Mouse (Mus musculus): Measurements from ENCODE around the gene Mtmr1. TPM values are rescaled to one million over a fixed set of nuclear protein-coding genes. Genes with fewer than 3 reads are reported as not detected.
"Not testable (repeated sequence)": the region's sequence is repeated elsewhere in the genome, so short reads cannot be mapped to it uniquely, and the experiment has no call there.

Mtmr1 gene
- polyA plus RNA-seq (2015; fragmentation: Nextera tagmentation; extraction: Ambion mirVana): 9.3 and 9.7 TPM in 2 replicates

DNA sequence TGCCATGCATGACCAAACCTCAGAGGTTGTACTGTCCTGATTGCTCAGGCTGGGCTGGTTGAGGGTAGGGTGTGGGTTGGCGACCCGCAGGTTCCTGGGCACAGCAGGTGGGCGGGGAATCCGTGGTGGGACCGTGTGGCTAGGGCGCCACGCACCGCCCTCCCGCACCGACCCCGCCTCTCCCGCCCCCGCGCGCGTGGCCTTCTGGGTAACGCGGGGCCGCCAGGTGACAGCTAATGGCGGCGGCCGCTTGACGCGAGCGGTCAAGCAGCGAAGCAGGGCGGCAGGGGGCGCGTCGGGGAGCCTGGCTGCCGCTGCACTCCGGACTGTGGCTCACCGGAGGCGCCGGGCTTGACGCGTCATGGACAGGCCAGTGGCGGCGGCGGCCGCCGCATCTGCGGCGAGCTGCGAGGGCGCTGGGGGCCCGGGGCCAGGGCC, at the start of gene Mtmr1:
TSS of gene Mtmr1 (plus strand) at position 207 of the 438 bp plus-strand sequence.
- Histone ChIP-seq H3K4me3 (ENCODE audit: low read depth, low read length) (peak within 1 kb of the TSS; percentile 61), H3K27me3 (ENCODE audit: control insufficient read depth, insufficient read depth, low read length) (no peaks in the 10 kb centered on the region), H3K4me1 (replicated peaks; ENCODE audit: control insufficient read depth, insufficient read depth) (no peaks in the 10 kb centered on the region), H3K4me2 (replicated peaks; ENCODE audit: low read depth) (peak within 1 kb of the TSS; percentile 64), H3K27ac (replicated peaks) (peak within 1 kb of the TSS; percentile 83), H3K9me3 (ENCODE audit: control insufficient read depth, low read length) (no peaks in the 10 kb centered on the region), H3K9ac (ENCODE audit: low read length) (peak within 1 kb of the TSS; percentile 79), H3K36me3 (ENCODE audit: control insufficient read depth, insufficient read depth, low read length) (no peaks in the 10 kb centered on the region)
- peak; percentile 85 for DNase-seq (ENCODE audit: low spot score)
- 0% methylated on average over 1 of the region's 47 CpGs for WGBS
- no peak for TF ChIP-seq EP300 (optimal IDR thresholded peaks at IDR 0.05)
- TF ChIP-seq CTCF (IDR thresholded peaks at IDR 0.05; ENCODE audit: low read depth): peak; percentile 61
- peak; percentile 95 for ATAC-seq (ENCODE audit: low FRiP score, low TSS enrichment)

DNA sequence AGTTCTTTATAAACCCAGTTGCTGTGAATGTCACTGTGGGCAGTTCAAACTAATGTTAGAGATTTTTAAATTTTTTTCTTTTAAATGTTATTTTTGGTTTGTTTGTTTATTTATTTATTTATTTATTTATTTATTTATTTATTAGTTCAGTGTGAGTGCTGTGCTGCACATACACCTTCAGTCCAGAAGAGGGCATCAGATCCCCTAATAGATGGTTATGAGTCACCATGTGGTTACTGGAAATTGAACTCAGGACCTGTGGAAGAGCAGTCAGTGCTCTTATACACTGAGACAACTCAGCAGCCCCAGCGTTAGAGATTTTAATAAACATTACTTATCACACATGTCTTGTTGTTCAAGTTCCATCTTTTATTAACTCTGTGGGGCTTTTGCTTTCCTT, 12.5 kb upstream of the Mtmr1 start:
- H3K36me3 ChIP-seq (ENCODE audit: control insufficient read depth, insufficient read depth, low read length): no peaks in the 10 kb centered on the region
- TF ChIP-seq CTCF (IDR thresholded peaks at IDR 0.05; ENCODE audit: low read depth): peak; percentile 45
- TF ChIP-seq EP300 (optimal IDR thresholded peaks at IDR 0.05): no peak
- 65% methylated on average over 1 of the region's 1 CpGs for WGBS
- H3K27me3 ChIP-seq (ENCODE audit: control insufficient read depth, insufficient read depth, low read length): no peaks in the 10 kb centered on the region
- H3K4me2 ChIP-seq (replicated peaks; ENCODE audit: low read depth): no peak overlapping the region
- no peaks in the 10 kb centered on the region for H3K9me3 ChIP-seq (ENCODE audit: control insufficient read depth, low read length)
- no peak overlapping the region for H3K4me3 ChIP-seq (ENCODE audit: low read depth, low read length)
- DNase-seq (ENCODE audit: low spot score): no peak
- ATAC-seq (ENCODE audit: low FRiP score, low TSS enrichment): no peak
- no peaks in the 10 kb centered on the region for H3K4me1 ChIP-seq (replicated peaks; ENCODE audit: control insufficient read depth, insufficient read depth)
- H3K27ac ChIP-seq (replicated peaks): no peak overlapping the region
- no peak overlapping the region for H3K9ac ChIP-seq (ENCODE audit: low read length)

DNA sequence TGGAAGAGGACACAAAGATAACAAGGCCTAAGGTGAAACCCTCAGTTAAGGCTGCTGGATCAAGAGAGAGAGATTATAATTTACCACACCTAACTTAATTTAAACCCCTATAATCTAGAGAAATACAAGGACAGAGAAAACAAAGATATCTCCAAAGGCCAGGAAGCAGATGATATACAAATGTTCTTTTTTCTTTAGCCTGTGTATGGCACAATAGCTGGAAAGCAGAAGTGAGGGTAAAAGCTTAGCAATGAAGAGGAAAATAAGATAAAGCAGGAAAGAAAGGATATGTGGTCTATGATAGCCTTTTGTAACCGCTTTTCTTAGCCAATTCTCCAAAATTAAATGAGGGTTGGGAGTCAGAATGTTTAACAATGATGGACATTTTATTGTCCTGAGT, 9.2 kb upstream of the Mtmr1 start:
- Histone ChIP-seq H3K36me3 (ENCODE audit: control insufficient read depth, insufficient read depth, low read length) (no peaks in the 10 kb centered on the region), H3K4me2 (replicated peaks; ENCODE audit: low read depth) (no peak overlapping the region), H3K27me3 (ENCODE audit: control insufficient read depth, insufficient read depth, low read length) (no peaks in the 10 kb centered on the region), H3K9me3 (ENCODE audit: control insufficient read depth, low read length) (no peaks in the 10 kb centered on the region), H3K27ac (replicated peaks) (no peak overlapping the region), H3K4me1 (replicated peaks; ENCODE audit: control insufficient read depth, insufficient read depth) (no peaks in the 10 kb centered on the region), H3K4me3 (ENCODE audit: low read depth, low read length) (no peak overlapping the region), H3K9ac (ENCODE audit: low read length) (no peak overlapping the region)
- DNase-seq (ENCODE audit: low spot score) (no peak), ATAC-seq (ENCODE audit: low FRiP score, low TSS enrichment) (no peak)
- TF ChIP-seq EP300 (optimal IDR thresholded peaks at IDR 0.05): no peak
- TF ChIP-seq CTCF (IDR thresholded peaks at IDR 0.05; ENCODE audit: low read depth): no peak
- 55% methylated on average over 1 of the region's 1 CpGs for WGBS

DNA sequence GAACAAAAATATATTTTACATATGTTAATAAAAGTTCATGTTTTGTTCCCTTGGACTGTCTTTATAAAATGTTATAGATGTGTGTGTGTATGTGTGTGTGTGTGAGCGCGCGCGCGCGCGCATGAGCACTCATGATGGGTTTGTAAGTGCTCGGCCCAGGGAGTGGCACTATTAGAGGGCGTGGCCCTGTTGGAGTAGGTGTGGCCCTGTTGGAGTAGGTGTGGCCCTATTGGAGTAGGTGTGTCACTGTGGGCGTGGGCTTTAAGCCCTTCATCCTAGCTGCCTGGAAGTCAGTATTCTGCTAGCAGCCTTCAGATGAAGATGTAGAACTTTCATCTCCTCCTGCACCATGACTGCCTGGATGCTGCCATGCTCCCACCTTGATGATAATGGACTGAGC, 2.8 kb upstream of the Mtmr1 start:
- not testable (repeated sequence) for H3K4me2 ChIP-seq (replicated peaks; ENCODE audit: low read depth); ATAC-seq (ENCODE audit: low FRiP score, low TSS enrichment); H3K27ac ChIP-seq (replicated peaks); DNase-seq (ENCODE audit: low spot score); H3K9me3 ChIP-seq (ENCODE audit: control insufficient read depth, low read length); H3K36me3 ChIP-seq (ENCODE audit: control insufficient read depth, insufficient read depth, low read length); H3K4me3 ChIP-seq (ENCODE audit: low read depth, low read length); H3K27me3 ChIP-seq (ENCODE audit: control insufficient read depth, insufficient read depth, low read length); H3K9ac ChIP-seq (ENCODE audit: low read length); H3K4me1 ChIP-seq (replicated peaks; ENCODE audit: control insufficient read depth, insufficient read depth)
- 80% methylated on average over 10 of the region's 10 CpGs for WGBS

DNA sequence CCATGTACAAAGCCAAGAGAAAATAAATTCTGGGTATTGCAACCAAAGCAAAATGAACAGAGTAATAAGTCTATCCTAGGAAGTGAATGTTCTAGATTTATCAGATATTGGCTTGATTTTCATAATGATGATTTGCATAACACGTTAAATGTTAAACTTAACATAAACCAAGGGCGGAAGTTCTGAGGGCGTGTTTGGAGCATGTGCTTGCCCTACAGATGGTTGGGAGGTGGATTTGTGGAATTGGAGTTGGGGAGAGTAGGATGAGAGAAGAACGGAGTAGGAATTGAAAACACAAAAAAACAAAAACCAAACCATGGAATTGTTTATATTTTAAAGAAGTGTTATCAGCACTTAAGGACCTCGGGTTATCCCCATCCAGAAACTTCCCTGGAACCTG, 498 bp upstream of the Mtmr1 start:
- WGBS: 58% methylated on average over 5 of the region's 5 CpGs
- Histone ChIP-seq H3K36me3 (ENCODE audit: control insufficient read depth, insufficient read depth, low read length) (no peaks in the 10 kb centered on the region), H3K27ac (replicated peaks) (no peak overlapping the region), H3K4me1 (replicated peaks; ENCODE audit: control insufficient read depth, insufficient read depth) (no peaks in the 10 kb centered on the region), H3K9me3 (ENCODE audit: control insufficient read depth, low read length) (no peaks in the 10 kb centered on the region), H3K4me3 (ENCODE audit: low read depth, low read length) (peak overlapping the region; percentile 61), H3K4me2 (replicated peaks; ENCODE audit: low read depth) (peak overlapping the region; percentile 64), H3K27me3 (ENCODE audit: control insufficient read depth, insufficient read depth, low read length) (no peaks in the 10 kb centered on the region), H3K9ac (ENCODE audit: low read length) (peak overlapping the region; percentile 79; the same call in 1 of the 2 replicates)
- ATAC-seq (ENCODE audit: low FRiP score, low TSS enrichment) (no peak), DNase-seq (ENCODE audit: low spot score) (no peak)
- no peak for TF ChIP-seq EP300 (optimal IDR thresholded peaks at IDR 0.05)
- TF ChIP-seq CTCF (IDR thresholded peaks at IDR 0.05; ENCODE audit: low read depth): no peak

DNA sequence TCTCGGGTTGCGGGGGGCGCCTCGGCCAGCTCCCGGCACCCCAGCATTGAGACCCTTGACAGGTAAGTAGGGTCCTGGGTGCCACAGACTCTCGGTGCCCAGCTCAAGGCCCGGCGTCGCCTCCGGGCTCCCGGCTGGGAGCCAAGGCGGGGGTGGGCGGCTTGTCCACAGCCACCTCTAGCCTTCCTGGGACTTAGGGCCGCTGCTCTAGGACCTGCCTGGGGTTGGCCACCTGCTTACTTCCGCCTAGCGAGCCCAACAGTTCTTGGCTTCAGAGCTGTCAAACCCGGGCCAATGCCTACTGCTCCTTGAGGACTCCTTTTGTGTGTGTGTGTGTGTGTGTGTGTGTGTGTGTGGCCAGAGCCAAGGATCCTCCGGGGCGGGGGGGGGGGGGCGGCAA, 451 bp downstream of the Mtmr1 start:
- TF ChIP-seq CTCF (IDR thresholded peaks at IDR 0.05; ENCODE audit: low read depth): no peak
- TF ChIP-seq EP300 (optimal IDR thresholded peaks at IDR 0.05): no peak
- 15% methylated on average over 17 of the region's 20 CpGs for whole genome bisulfite sequencing

More for the DNA sequence above, 451 bp downstream of the Mtmr1 start:
- DNase-seq (ENCODE audit: low spot score) (peak; percentile 37), ATAC-seq (ENCODE audit: low FRiP score, low TSS enrichment) (peak; percentile 80)
- Histone ChIP-seq H3K27ac (replicated peaks) (peak overlapping the region; percentile 83), H3K4me3 (ENCODE audit: low read depth, low read length) (peak overlapping the region; percentile 61), H3K36me3 (ENCODE audit: control insufficient read depth, insufficient read depth, low read length) (no peaks in the 10 kb centered on the region), H3K9ac (ENCODE audit: low read length) (peak overlapping the region; percentile 79), H3K27me3 (ENCODE audit: control insufficient read depth, insufficient read depth, low read length) (no peaks in the 10 kb centered on the region), H3K9me3 (ENCODE audit: control insufficient read depth, low read length) (no peaks in the 10 kb centered on the region), H3K4me1 (replicated peaks; ENCODE audit: control insufficient read depth, insufficient read depth) (no peaks in the 10 kb centered on the region), H3K4me2 (replicated peaks; ENCODE audit: low read depth) (peak overlapping the region; percentile 64)

Measured in stomach, postnatal 0 days (tissue).